Mouse (Mus musculus): ENCODE data around the gene Ncor2.

GRCm38 (mm10) chr5:125066479-125067471 is 112.2 kb downstream of the Ncor2 start:
- no peak for TF ChIP-seq POLR2A (IDR thresholded peaks at IDR 0.05; ENCODE audit: extremely low read depth, insufficient read depth, low read length)
- peak; percentile 94 for TF ChIP-seq CTCF (IDR thresholded peaks at IDR 0.05; ENCODE audit: extremely low read depth, insufficient read depth, low read length)

Measured in cortical plate, adult 2 months (tissue).